Mouse (Mus musculus): ENCODE measurements around the gene Lilra5. TPM values are rescaled to one million over a fixed set of nuclear protein-coding genes. Genes with fewer than 3 reads are reported as not detected.
"Not testable (repeated sequence)": the region's sequence is repeated elsewhere in the genome, so short reads cannot be mapped to it uniquely, and the experiment has no call there.

Lilra5 gene
- polyA plus RNA-seq (2014; fragmentation: Nextera tagmentation; extraction: Ambion mirVana): 0.12 TPM in 1 of 2 replicates, not detected in the other

DNA sequence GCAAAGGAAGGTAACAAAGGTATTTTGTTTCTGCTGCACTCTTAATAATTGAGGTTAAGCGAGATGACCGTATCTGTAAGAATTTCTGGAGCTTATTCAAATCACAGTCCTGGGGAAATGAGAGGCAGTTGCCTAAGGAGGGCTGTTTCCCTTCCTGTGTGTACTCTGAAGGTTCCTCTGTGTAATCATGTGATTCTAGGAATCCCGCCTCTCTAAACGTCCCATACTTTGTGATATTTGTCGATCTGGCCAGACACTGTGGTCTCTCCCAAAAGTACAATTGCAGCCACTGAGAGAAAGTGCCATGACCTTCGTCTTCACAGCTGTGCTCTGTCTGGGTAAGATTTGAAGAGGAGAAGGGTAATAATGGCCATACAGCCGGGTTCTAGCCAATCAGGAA is at the start of gene Lilra5:
Lilra5 (plus strand) TSS at position 301 of the 400 bp plus-strand sequence.
- Histone ChIP-seq H3K9me3 (ENCODE audit: control insufficient read depth, low read length) (no peaks in the 10 kb centered on the region), H3K27ac (ENCODE audit: low read depth, low read length) (no peak within 1 kb of the TSS), H3K27me3 (replicated peaks; ENCODE audit: control insufficient read depth, insufficient read depth, low read length) (no peaks in the 10 kb centered on the region), H3K9ac (ENCODE audit: low read depth, low read length) (no peak within 1 kb of the TSS), H3K4me3 (ENCODE audit: low read depth, low read length) (no peak within 1 kb of the TSS), H3K4me1 (replicated peaks; ENCODE audit: control insufficient read depth, insufficient read depth, low read length) (no peaks in the 10 kb centered on the region), H3K36me3 (ENCODE audit: control insufficient read depth, insufficient read depth, low read length) (no peaks in the 10 kb centered on the region), H3K4me2 (no peak within 1 kb of the TSS)
- no peak for ATAC-seq (replicated peaks; ENCODE audit: low FRiP score)
- no peak for DNase-seq (ENCODE audit: low spot score)
- 70% methylated on average over 7 of the region's 7 CpGs for WGBS

DNA sequence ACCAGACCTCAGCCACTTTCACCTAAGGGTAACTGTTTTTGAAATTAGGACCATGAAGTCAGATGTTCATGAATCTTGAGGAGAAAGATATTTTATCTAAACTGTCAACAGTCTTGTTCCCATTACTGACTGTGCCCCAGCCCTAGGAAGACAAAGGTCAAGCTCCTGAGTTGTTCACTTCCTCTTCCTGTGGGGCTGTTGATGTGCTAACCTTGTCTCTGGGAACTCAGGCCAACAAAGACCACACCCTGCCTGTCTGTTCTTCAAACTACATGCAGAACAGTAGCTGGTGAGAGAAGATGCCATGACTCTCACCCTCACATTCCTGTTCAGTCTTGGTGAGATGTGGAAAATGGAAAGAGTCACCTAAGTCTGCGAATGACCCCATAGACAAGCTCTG is 30.4 kb upstream of the Lilra5 start:
- DNase-seq (ENCODE audit: low spot score) (no peak), ATAC-seq (replicated peaks; ENCODE audit: low FRiP score) (no peak)
- WGBS: 83% methylated on average over 1 of the region's 1 CpGs
- H3K4me2 ChIP-seq: no peak overlapping the region
- no peaks in the 10 kb centered on the region for H3K4me1 ChIP-seq (replicated peaks; ENCODE audit: control insufficient read depth, insufficient read depth, low read length)
- no peaks in the 10 kb centered on the region for H3K9me3 ChIP-seq (ENCODE audit: control insufficient read depth, low read length)
- H3K27ac ChIP-seq (ENCODE audit: low read depth, low read length): no peak overlapping the region
- H3K36me3 ChIP-seq (ENCODE audit: control insufficient read depth, insufficient read depth, low read length): no peaks in the 10 kb centered on the region
- no peaks in the 10 kb centered on the region for H3K27me3 ChIP-seq (replicated peaks; ENCODE audit: control insufficient read depth, insufficient read depth, low read length)
- H3K9ac ChIP-seq (ENCODE audit: low read depth, low read length): no peak overlapping the region
- no peak overlapping the region for H3K4me3 ChIP-seq (ENCODE audit: low read depth, low read length)

DNA sequence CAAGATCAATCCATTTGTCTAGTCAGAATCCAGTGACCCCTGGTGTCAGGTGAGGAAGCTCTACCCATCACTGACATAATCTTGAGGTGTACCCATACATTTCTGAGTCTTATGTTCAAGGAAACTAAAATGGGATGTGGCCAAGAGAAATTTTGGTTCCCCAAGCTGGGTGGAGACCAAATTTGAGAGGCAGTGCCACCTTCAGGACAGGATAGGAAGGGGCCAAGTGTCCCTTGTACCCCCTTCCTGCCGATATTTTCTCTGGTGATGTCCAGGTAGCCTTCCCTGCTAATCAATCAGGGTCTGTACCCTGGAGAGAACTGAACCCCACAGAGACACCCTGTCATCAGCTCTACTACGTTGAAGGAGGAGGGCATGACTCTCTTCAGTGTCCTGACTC is 28.9 kb upstream of the Lilra5 start:
- no peak for DNase-seq (ENCODE audit: low spot score)
- no peaks in the 10 kb centered on the region for H3K36me3 ChIP-seq (ENCODE audit: control insufficient read depth, insufficient read depth, low read length)
- WGBS: 39% methylated on average over 2 of the region's 2 CpGs
- no peaks in the 10 kb centered on the region for H3K4me1 ChIP-seq (replicated peaks; ENCODE audit: control insufficient read depth, insufficient read depth, low read length)
- no peak overlapping the region for H3K9ac ChIP-seq (ENCODE audit: low read depth, low read length)
- H3K9me3 ChIP-seq (ENCODE audit: control insufficient read depth, low read length): no peaks in the 10 kb centered on the region
- no peaks in the 10 kb centered on the region for H3K27me3 ChIP-seq (replicated peaks; ENCODE audit: control insufficient read depth, insufficient read depth, low read length)
- no peak for ATAC-seq (replicated peaks; ENCODE audit: low FRiP score)
- no peak overlapping the region for H3K27ac ChIP-seq (ENCODE audit: low read depth, low read length)
- no peak overlapping the region for H3K4me3 ChIP-seq (ENCODE audit: low read depth, low read length)
- no peak overlapping the region for H3K4me2 ChIP-seq

DNA sequence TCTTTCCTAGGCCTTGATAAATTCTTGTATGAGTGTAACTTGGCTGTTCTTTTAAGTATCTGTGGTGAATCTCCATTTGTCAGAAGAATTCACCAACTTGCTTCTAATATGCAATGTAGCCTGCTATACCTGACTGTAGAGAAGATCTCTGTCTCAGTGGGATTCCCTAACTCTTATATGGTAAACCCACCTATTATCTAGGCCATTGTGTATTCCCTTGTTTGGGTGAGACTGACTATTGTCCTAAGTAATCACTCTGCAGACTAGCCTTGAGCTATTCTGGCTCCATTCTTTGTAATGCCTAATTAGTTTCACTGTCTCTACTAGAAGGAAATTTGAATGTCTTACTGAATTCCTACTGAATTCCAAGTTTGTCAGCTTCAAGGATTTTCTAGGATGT is 24.1 kb upstream of the Lilra5 start:
- ATAC-seq (replicated peaks; ENCODE audit: low FRiP score); H3K36me3 ChIP-seq (ENCODE audit: control insufficient read depth, insufficient read depth, low read length); H3K9me3 ChIP-seq (ENCODE audit: control insufficient read depth, low read length); H3K9ac ChIP-seq (ENCODE audit: low read depth, low read length); H3K4me3 ChIP-seq (ENCODE audit: low read depth, low read length); H3K4me2 ChIP-seq; H3K27me3 ChIP-seq (replicated peaks; ENCODE audit: control insufficient read depth, insufficient read depth, low read length); H3K4me1 ChIP-seq (replicated peaks; ENCODE audit: control insufficient read depth, insufficient read depth, low read length); DNase-seq (ENCODE audit: low spot score); H3K27ac ChIP-seq (ENCODE audit: low read depth, low read length): not testable (repeated sequence)

DNA sequence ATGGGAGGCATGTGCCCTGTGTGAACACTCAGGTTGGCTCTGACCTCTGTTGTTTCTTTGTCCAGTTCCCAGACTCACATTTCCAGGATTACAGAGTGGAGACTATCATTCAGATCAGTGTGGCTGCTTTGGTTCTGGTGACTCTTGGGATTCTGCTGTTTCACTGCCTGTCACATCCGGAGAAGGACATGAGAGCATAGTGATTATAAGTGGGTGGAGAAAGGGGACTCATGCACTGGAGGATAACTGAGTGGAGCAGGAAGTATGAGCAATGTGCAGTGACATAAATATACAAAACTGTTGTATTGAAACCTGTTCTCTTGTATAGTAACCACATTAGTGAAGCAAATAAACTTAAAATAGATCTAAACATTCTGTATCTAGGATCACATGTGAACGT is 22.2 kb upstream of the Lilra5 start:
- Histone ChIP-seq H3K4me2 (no peak overlapping the region), H3K9me3 (ENCODE audit: control insufficient read depth, low read length) (no peaks in the 10 kb centered on the region), H3K27me3 (replicated peaks; ENCODE audit: control insufficient read depth, insufficient read depth, low read length) (no peaks in the 10 kb centered on the region), H3K4me3 (ENCODE audit: low read depth, low read length) (no peak overlapping the region), H3K4me1 (replicated peaks; ENCODE audit: control insufficient read depth, insufficient read depth, low read length) (no peaks in the 10 kb centered on the region), H3K9ac (ENCODE audit: low read depth, low read length) (no peak overlapping the region), H3K36me3 (ENCODE audit: control insufficient read depth, insufficient read depth, low read length) (no peaks in the 10 kb centered on the region), H3K27ac (ENCODE audit: low read depth, low read length) (no peak overlapping the region)
- no peak for DNase-seq (ENCODE audit: low spot score)
- WGBS: 65% methylated on average over 2 of the region's 2 CpGs
- no peak for ATAC-seq (replicated peaks; ENCODE audit: low FRiP score)

DNA sequence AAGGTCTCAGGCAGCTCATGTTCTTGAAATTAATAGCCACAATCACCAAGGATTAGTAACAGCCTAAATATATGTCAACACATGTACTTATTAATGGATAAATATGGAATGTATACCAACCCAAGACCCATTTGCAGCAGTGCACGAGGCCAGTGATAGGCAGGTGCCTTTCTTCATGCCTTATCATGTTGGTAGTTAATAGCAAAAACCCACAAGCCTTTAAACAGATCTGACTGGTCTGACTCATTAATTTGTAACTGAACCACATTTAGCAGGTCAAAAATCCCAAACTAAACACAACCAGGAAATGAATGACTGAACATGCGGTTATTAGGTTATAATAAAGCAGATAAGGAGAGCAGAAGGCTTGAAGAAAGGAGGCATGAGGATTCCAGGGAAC is 21.7 kb upstream of the Lilra5 start:
- Histone ChIP-seq H3K27ac (ENCODE audit: low read depth, low read length) (no peak overlapping the region), H3K36me3 (ENCODE audit: control insufficient read depth, insufficient read depth, low read length) (no peaks in the 10 kb centered on the region), H3K9me3 (ENCODE audit: control insufficient read depth, low read length) (no peaks in the 10 kb centered on the region), H3K4me3 (ENCODE audit: low read depth, low read length) (no peak overlapping the region), H3K4me2 (no peak overlapping the region), H3K4me1 (replicated peaks; ENCODE audit: control insufficient read depth, insufficient read depth, low read length) (no peaks in the 10 kb centered on the region), H3K27me3 (replicated peaks; ENCODE audit: control insufficient read depth, insufficient read depth, low read length) (no peaks in the 10 kb centered on the region), H3K9ac (ENCODE audit: low read depth, low read length) (no peak overlapping the region)
- DNase-seq (ENCODE audit: low spot score) (no peak), ATAC-seq (replicated peaks; ENCODE audit: low FRiP score) (no peak)
- WGBS: 56% methylated on average over 2 of the region's 2 CpGs

DNA sequence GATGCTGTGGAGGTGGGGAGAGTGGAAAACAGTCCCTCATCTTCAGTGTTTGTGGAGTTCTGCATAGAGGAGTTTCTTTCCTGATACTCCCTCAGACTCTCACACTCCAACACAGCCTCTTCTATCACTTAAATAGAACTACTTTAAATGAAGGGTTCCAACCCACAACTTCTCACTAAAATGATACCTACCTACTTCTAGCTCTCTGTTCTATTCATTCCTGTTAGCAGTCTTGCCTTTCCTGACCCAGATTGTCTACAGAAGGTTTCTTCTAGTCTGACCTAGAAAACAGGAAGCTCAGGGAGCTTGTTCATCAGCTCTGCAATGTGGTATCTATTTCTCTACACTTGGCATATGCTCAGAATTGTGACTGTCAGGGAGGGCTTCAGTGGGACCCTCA is 2.0 kb upstream of the Lilra5 start:
- no peak overlapping the region for H3K27ac ChIP-seq (ENCODE audit: low read depth, low read length)
- H3K4me3 ChIP-seq (ENCODE audit: low read depth, low read length): no peak overlapping the region
- H3K27me3 ChIP-seq (replicated peaks; ENCODE audit: control insufficient read depth, insufficient read depth, low read length): no peaks in the 10 kb centered on the region
- no peak overlapping the region for H3K4me2 ChIP-seq
- H3K9me3 ChIP-seq (ENCODE audit: control insufficient read depth, low read length): no peaks in the 10 kb centered on the region
- H3K36me3 ChIP-seq (ENCODE audit: control insufficient read depth, insufficient read depth, low read length): no peaks in the 10 kb centered on the region
- H3K9ac ChIP-seq (ENCODE audit: low read depth, low read length): no peak overlapping the region
- no peak for DNase-seq (ENCODE audit: low spot score)
- ATAC-seq (replicated peaks; ENCODE audit: low FRiP score): no peak
- no peaks in the 10 kb centered on the region for H3K4me1 ChIP-seq (replicated peaks; ENCODE audit: control insufficient read depth, insufficient read depth, low read length)

DNA sequence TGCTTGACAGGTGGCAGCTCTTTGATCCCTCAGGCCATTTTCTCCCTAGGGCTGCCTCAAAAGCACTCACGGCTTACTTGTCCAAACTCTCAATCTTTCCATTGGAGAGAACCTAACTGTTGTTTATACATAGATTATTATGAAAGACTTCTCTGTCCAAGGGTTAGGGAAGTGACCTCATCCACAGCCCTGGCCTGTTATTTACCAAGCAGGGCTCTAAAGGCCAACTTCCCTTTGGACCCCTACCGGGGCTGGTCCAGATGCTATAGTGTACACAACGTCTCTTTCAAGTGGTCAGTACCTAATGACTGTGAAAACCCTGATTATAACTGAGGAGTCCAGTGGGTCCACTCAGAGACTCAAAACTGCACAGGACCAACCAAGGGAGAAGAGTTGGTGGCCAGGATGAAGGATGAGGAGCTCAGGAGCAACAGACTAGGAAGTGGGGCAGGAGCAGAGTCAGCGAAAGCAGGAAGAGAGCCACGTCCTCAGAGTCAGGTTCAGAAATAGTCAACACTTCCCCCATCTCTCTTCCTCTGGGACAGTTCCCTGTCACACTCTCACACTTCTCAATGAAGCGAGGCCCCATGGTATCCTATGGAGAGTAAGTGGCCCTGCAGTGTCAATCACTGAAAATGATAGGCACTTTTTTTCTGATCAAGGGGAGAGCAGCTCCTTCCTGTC is 1.6 kb downstream of the Lilra5 start:
- DNase-seq (ENCODE audit: low spot score) (no peak), ATAC-seq (replicated peaks; ENCODE audit: low FRiP score) (peak; percentile 70)
- Histone ChIP-seq H3K4me2 (no peak overlapping the region), H3K4me1 (replicated peaks; ENCODE audit: control insufficient read depth, insufficient read depth, low read length) (no peaks in the 10 kb centered on the region), H3K36me3 (ENCODE audit: control insufficient read depth, insufficient read depth, low read length) (no peaks in the 10 kb centered on the region), H3K27me3 (replicated peaks; ENCODE audit: control insufficient read depth, insufficient read depth, low read length) (no peaks in the 10 kb centered on the region), H3K27ac (ENCODE audit: low read depth, low read length) (no peak overlapping the region), H3K4me3 (ENCODE audit: low read depth, low read length) (no peak overlapping the region), H3K9ac (ENCODE audit: low read depth, low read length) (no peak overlapping the region), H3K9me3 (ENCODE audit: control insufficient read depth, low read length) (no peaks in the 10 kb centered on the region)
- WGBS: 44% methylated on average over 6 of the region's 6 CpGs

DNA sequence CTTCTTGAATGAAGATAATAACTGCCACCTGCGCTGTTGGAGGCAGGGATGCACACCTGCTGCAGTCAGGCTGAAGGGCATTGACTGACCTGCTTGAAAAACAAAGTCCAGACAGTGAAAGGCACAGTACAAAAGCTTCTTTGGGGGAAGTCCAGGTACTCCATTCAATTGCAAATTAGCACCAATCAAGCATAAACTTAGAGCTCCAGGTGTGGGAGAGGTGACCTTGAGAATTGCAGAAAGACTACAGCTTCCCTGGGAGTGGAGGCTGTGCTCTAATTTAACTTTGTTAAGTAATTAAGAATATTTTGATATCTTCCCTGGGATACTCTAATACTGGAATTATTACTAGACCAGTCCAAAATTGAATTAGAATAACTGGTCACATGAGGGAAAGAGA is 13.7 kb downstream of the Lilra5 start:
- not testable (repeated sequence) for H3K4me3 ChIP-seq (ENCODE audit: low read depth, low read length); ATAC-seq (replicated peaks; ENCODE audit: low FRiP score); H3K36me3 ChIP-seq (ENCODE audit: control insufficient read depth, insufficient read depth, low read length); H3K9me3 ChIP-seq (ENCODE audit: control insufficient read depth, low read length); H3K4me1 ChIP-seq (replicated peaks; ENCODE audit: control insufficient read depth, insufficient read depth, low read length); H3K9ac ChIP-seq (ENCODE audit: low read depth, low read length); H3K27me3 ChIP-seq (replicated peaks; ENCODE audit: control insufficient read depth, insufficient read depth, low read length); DNase-seq (ENCODE audit: low spot score); H3K27ac ChIP-seq (ENCODE audit: low read depth, low read length); H3K4me2 ChIP-seq
- WGBS: 82% methylated on average over 1 of the region's 1 CpGs
